Mouse (Mus musculus): Measurements from ENCODE around the gene Olfr130. TPM values are rescaled to one million over a fixed set of nuclear protein-coding genes. Genes with fewer than 3 reads are reported as not detected.

Olfr130 gene
- not detected for total RNA-seq (2023)

DNA sequence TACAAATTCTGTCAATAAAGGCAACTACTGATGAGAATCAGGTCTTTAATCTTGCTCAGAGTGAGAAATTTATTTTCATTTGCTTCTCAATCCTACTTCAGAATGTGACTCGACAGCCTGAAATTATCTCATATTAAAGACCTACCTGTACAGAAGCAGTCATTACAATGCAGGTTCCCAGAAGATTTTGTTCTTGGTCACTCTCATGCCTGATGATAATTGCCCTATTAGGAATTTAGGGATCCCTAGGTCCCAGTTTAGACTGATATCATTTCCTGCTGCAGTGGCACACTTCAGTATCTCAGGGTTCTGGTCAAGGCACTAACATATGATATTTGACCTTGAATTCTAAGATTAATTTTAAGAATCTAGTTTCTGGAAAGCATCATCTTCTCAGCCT, at the start of gene Olfr130:
Gene Olfr130, plus strand, starts transcription at position 301 of the 400 bp plus-strand sequence.

DNA sequence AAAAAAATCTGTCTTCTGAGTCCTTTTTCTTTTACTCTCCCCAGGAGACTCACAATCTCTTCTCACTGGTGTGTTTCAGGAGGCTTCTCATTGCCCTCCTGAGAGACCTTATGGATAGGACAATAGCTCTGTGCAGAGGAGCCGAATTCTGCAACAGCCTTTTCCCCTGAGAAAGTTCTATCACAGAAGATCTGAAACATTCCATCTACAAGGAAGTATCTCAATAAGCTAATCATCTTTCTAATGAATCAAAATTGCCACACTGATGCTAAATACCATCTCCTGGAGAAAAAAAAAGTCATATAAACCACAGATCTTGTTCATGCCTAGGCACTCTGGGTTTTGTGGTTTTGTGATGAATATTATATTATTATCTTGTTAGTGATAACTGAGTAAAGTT, 3.7 kb upstream of the Olfr130 start, which contains the start of gene Olfr129:
Gene Olfr129, minus strand, starts transcription at position 101 of the 400 bp plus-strand sequence.

DNA sequence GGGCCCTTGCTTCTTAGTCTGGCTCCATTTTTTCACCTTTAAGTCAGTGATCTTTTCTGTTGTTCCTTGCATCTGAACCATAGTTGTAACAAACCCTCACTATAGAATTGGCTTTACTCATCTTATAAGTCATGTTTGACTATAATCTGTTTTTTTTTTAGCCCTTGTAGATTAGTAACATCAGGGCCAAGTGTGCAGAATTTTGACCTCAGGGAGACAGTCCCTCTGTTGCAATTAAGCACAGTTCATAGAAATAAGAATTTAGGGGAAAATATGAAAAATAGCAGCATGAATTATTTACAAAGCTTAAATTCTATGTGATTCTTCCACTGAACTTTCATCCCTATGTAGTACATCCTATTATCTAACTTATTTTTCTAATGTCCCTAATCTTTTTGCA, 24.9 kb downstream of the Olfr130 start, which contains the start of gene Olfr131:
Gene Olfr131, minus strand, starts transcription at position 101 of the 400 bp plus-strand sequence.

Other genes starting within 250 kb of the Olfr130 start
- not detected for gene Olfr125, start 231.0 kb upstream of the Olfr130 start, total RNA-seq (2023)
- gene Olfr126, start 216.4 kb upstream of the Olfr130 start, total RNA-seq (2023): not detected
- not detected for gene Olfr127, start 163.5 kb upstream of the Olfr130 start, total RNA-seq (2023)
- not detected for gene Olfr128, start 143.4 kb upstream of the Olfr130 start, total RNA-seq (2023)
- gene Olfr761, start 110.8 kb upstream of the Olfr130 start, total RNA-seq (2023): not detected
- not detected for gene Olfr129, start 3.8 kb upstream of the Olfr130 start, total RNA-seq (2023)
- not detected for gene Olfr131, start 24.8 kb downstream of the Olfr130 start, total RNA-seq (2023)
- gene Olfr132, start 70.6 kb downstream of the Olfr130 start, total RNA-seq (2023): not detected
- gene Olfr133, start 81.4 kb downstream of the Olfr130 start, total RNA-seq (2023): not detected
- gene Olfr134, start 107.5 kb downstream of the Olfr130 start, total RNA-seq (2023): not detected
- not detected for gene Olfr135, start 140.4 kb downstream of the Olfr130 start, total RNA-seq (2023)
- not detected for gene Olfr138, start 197.1 kb downstream of the Olfr130 start, total RNA-seq (2023)
- gene Olfr137, start 243.6 kb downstream of the Olfr130 start, total RNA-seq (2023): not detected